Mouse (Mus musculus) liver, embryonic 14.5 days (tissue): ENCODE data around the gene Prex1. TPM values are rescaled to one million over a fixed set of nuclear protein-coding genes. Genes with fewer than 3 reads are reported as not detected.

Source experiments
- ATAC-seq: fragments of 200-750 bp; cut with Nextera tagmentation; 2 replicates; pipeline ENCODE4 v1.8.0; 2017; ENCODE audit warnings: moderate number of reproducible peaks, mild to moderate bottlenecking, moderate library complexity; ENCODE audit not compliant: insufficient read depth
- DNase-seq, 3 experiments: peaks; one replicate each; pipeline ENCODE4 v3.0.0-alpha.2; 2012 to 2013; ENCODE audit warnings: low read depth in 3 of 3, low spot score in 3 of 3
- H3K27ac ChIP-seq: fragments of 300-500 bp; sonication (generic); 2 replicates; pipeline ENCODE4 v1.5.1; 2014; ENCODE audit warnings: moderate library complexity, mild to moderate bottlenecking, control low read depth, inconsistent platforms
- H3K27me3 ChIP-seq: fragments of 300-500 bp; sonication (generic); 2 replicates; pipeline ENCODE4 v1.6.1; 2014; ENCODE audit warnings: mild to moderate bottlenecking, low read length, moderate library complexity; ENCODE audit not compliant: control insufficient read depth, insufficient read depth
- H3K36me3 ChIP-seq: fragments of 300-500 bp; sonication (generic); replicated peaks from 2 replicates; pipeline ENCODE4 v1.6.1; 2014; ENCODE audit warnings: low read depth; ENCODE audit not compliant: control insufficient read depth, insufficient read depth
- H3K4me1 ChIP-seq, 2 experiments: fragments of 200-500 bp in 1 of 2; fragments of 300-500 bp in 1 of 2; sonication (generic) in 1 of 2; replicated peaks; 2 replicates each; pipeline ENCODE4 v1.6.1; 2012 to 2014; ENCODE audit warnings: antibody characterized with exemption in 1 of 2, inconsistent platforms in 1 of 2, low read length in 1 of 2; ENCODE audit not compliant: control insufficient read depth in 2 of 2, insufficient read depth in 2 of 2
- H3K4me2 ChIP-seq: fragments of 300-500 bp; sonication (generic); 2 replicates; pipeline ENCODE4 v1.6.1; 2014; ENCODE audit warnings: low read depth, mild to moderate bottlenecking, control low read depth, moderate library complexity
- H3K4me3 ChIP-seq, 2 experiments: fragments of 200-500 bp in 1 of 2; fragments of 300-500 bp in 1 of 2; sonication (generic) in 1 of 2; 2 replicates each; pipeline ENCODE4 v1.5.1; 2012 to 2014; ENCODE audit warnings: low read depth in 2 of 2, low read length in 2 of 2, mild to moderate bottlenecking in 2 of 2, control low read depth in 1 of 2, inconsistent platforms in 1 of 2, moderate library complexity in 1 of 2; ENCODE audit not compliant: insufficient read depth in 1 of 2
- H3K9ac ChIP-seq: fragments of 300-500 bp; sonication (generic); replicated peaks from 2 replicates; pipeline ENCODE4 v1.6.1; 2014; ENCODE audit warnings: mild to moderate bottlenecking, control low read depth, moderate library complexity
- H3K9me3 ChIP-seq: fragments of 300-500 bp; sonication (generic); 2 replicates; pipeline ENCODE4 v1.6.1; 2016; ENCODE audit warnings: low read length, mixed read lengths; ENCODE audit not compliant: control insufficient read depth
- CTCF ChIP-seq: IDR thresholded peaks from 2 replicates; pipeline ENCODE4 v1.5.1; 2016; ENCODE audit warnings: antibody characterized with exemption, low read depth, control low read depth
- EP300 ChIP-seq: IDR thresholded peaks from 2 replicates; pipeline ENCODE4 v1.6.1; 2016; ENCODE audit warnings: antibody characterized with exemption, low read depth
- WGBS: fragments of 180-500 bp; shearing (Covaris S2); extraction: QIAGEN DNeasy Blood & Tissue Kit; methylation state at CpG from one replicate; pipeline ENCODE4 v1.1.7; 2014; ENCODE audit not compliant: insufficient replicate concordance; 5-methylcytosine and 5-hydroxymethylcytosine counted together
- polyA plus RNA-seq, 2 experiments: library from polyadenylated mRNA; depleted of rRNA in 1 of 2; stranded (reverse) in 1 of 2; unstranded in 1 of 2; fragments of >200 nt; fragmentation: Nextera tagmentation in 1 of 2; extraction: Ambion mirVana in 1 of 2; gene quantifications; 2 replicates each; pipeline versions ENCODE4 v1.2.1 to v1.2.3; 2012 to 2014

Gene Prex1
- polyA plus RNA-seq, 2 experiments, result 9.2 to 10.0 TPM

GRCm38 (mm10) chr2:166623081-166623567 is 90.5 kb downstream of the Prex1 start:
- WGBS, result 46% methylated on average over 9 of the region's 9 CpGs
- no peak overlapping the region for H3K4me2 ChIP-seq
- TF ChIP-seq EP300 (no peak), CTCF (no peak)
- DNase-seq (no peak), ATAC-seq (no peak)
- H3K36me3 ChIP-seq, result no peaks in the 10 kb centered on the region; the same call in 1 of the 2 replicates
- no peak overlapping the region for H3K4me3 ChIP-seq
- peaks cover 0 to 15% of the 10 kb centered on the region in 2 experiments; a peak in 2 of 4 replicates for H3K4me1 ChIP-seq
- H3K9ac ChIP-seq, result no peak overlapping the region
- no peak overlapping the region for H3K27ac ChIP-seq
- no peaks in the 10 kb centered on the region for H3K27me3 ChIP-seq
- no peaks in the 10 kb centered on the region for H3K9me3 ChIP-seq

GRCm38 (mm10) chr2:166622590-166622989 is 91.0 kb downstream of the Prex1 start:
- DNase-seq (no peak), ATAC-seq (no peak)
- no peak overlapping the region for H3K4me3 ChIP-seq
- no peak overlapping the region for H3K9ac ChIP-seq
- 65% methylated on average over 7 of the region's 7 CpGs for WGBS
- no peaks in the 10 kb centered on the region for H3K27me3 ChIP-seq
- H3K36me3 ChIP-seq, result no peaks in the 10 kb centered on the region; the same call in 1 of the 2 replicates
- H3K4me1 ChIP-seq, result peaks cover 0 to 15% of the 10 kb centered on the region in 2 experiments; a peak in 2 of 4 replicates
- TF ChIP-seq EP300 (no peak), CTCF (no peak)
- no peaks in the 10 kb centered on the region for H3K9me3 ChIP-seq
- no peak overlapping the region for H3K4me2 ChIP-seq
- H3K27ac ChIP-seq, result no peak overlapping the region

- H3K27me3 ChIP-seq, result no peaks in the 10 kb centered on the region
- H3K9me3 ChIP-seq, result no peaks in the 10 kb centered on the region
- no peak overlapping the region for H3K9ac ChIP-seq
- no peak overlapping the region for H3K4me2 ChIP-seq
- TF ChIP-seq CTCF (no peak), EP300 (no peak)
- no peaks in the 10 kb centered on the region; the same call in 1 of the 2 replicates for H3K36me3 ChIP-seq
- 77% methylated on average over 6 of the region's 6 CpGs for whole genome bisulfite sequencing
- ATAC-seq (peak; percentile 64), DNase-seq (no peak)
- H3K4me1 ChIP-seq, result peaks cover 0 to 15% of the 10 kb centered on the region in 2 experiments; a peak in 2 of 4 replicates
- H3K4me3 ChIP-seq, result no peak overlapping the region
- H3K27ac ChIP-seq, result no peak overlapping the region
These were observed 91.6 kb downstream of the Prex1 start for GRCm38 (mm10) chr2:166622079-166622478.

- Histone ChIP-seq H3K4me1 (peaks cover 0 to 15% of the 10 kb centered on the region in 2 experiments; a peak in 2 of 4 replicates), H3K9me3 (no peaks in the 10 kb centered on the region), H3K4me2 (no peak overlapping the region), H3K27ac (no peak overlapping the region), H3K36me3 (no peaks in the 10 kb centered on the region; the same call in 1 of the 2 replicates), H3K9ac (no peak overlapping the region), H3K27me3 (no peaks in the 10 kb centered on the region), H3K4me3 (no peak overlapping the region)
- 29% methylated on average over 20 of the region's 20 CpGs for WGBS
- no peak for TF ChIP-seq CTCF
- TF ChIP-seq EP300, result no peak
- DNase-seq, result no peak
- no peak for ATAC-seq
These were observed 92.8 kb downstream of the Prex1 start for GRCm38 (mm10) chr2:166620529-166621466.

GRCm38 (mm10) chr2:166619906-166620490 is 93.6 kb downstream of the Prex1 start:
- Histone ChIP-seq H3K4me1 (peaks cover 0 to 15% of the 10 kb centered on the region in 2 experiments; a peak in 2 of 4 replicates), H3K27me3 (no peaks in the 10 kb centered on the region), H3K9me3 (no peaks in the 10 kb centered on the region), H3K4me3 (no peak overlapping the region), H3K4me2 (no peak overlapping the region), H3K9ac (no peak overlapping the region), H3K36me3 (no peaks in the 10 kb centered on the region; the same call in 1 of the 2 replicates), H3K27ac (no peak overlapping the region)
- ATAC-seq (no peak), DNase-seq (no peak)
- TF ChIP-seq CTCF (no peak), EP300 (no peak)
- WGBS, result 19% methylated on average over 10 of the region's 10 CpGs
